Mouse (Mus musculus) frontal cortex, postnatal 25 days (tissue): ENCODE results near the gene Gm47969.
"Not testable (repeated sequence)": the region's sequence is repeated elsewhere in the genome, so short reads cannot be mapped to it uniquely, and the experiment has no call there.

Source experiments
- DNase-seq, 2 experiments: peaks; one replicate each; pipeline ENCODE4 v3.0.0; 2022; ENCODE audit warnings: low spot score in 2 of 2

Gm47969 gene

GRCm38 (mm10) chr1:83044882-83045427 is at the start of gene Gm47969:
Gm47969 (plus strand) TSS chr1:83044932.
- no peak for DNase-seq

GRCm38 (mm10) chr1:83000306-83000705 is 44.4 kb upstream of the Gm47969 start, which contains the start of gene Gm47959:
Gm47959 (plus strand) TSS chr1:83000548.
- DNase-seq, result not testable (repeated sequence)

- no peak for DNase-seq
Measured at GRCm38 (mm10) chr1:83006218-83007179, 38.2 kb upstream of the Gm47969 start.

GRCm38 (mm10) chr1:83007471-83007870 is 37.3 kb upstream of the Gm47969 start:
- no peak for DNase-seq

GRCm38 (mm10) chr1:83014477-83014876 is 30.3 kb upstream of the Gm47969 start:
- DNase-seq, result no peak

- no peak for DNase-seq
Measured at GRCm38 (mm10) chr1:83015329-83015879, 29.3 kb upstream of the Gm47969 start.

GRCm38 (mm10) chr1:83016556-83016955 is 28.2 kb upstream of the Gm47969 start:
- DNase-seq, result no peak

GRCm38 (mm10) chr1:83031950-83032349 is 12.8 kb upstream of the Gm47969 start:
- DNase-seq, result no peak

GRCm38 (mm10) chr1:83032508-83032907 is 12.2 kb upstream of the Gm47969 start:
- DNase-seq, result no peak

GRCm38 (mm10) chr1:83034509-83034908 is 10.2 kb upstream of the Gm47969 start:
- DNase-seq, result no peak

GRCm38 (mm10) chr1:83036892-83037667 is 7.7 kb upstream of the Gm47969 start:
- DNase-seq, result no peak

GRCm38 (mm10) chr1:83038109-83038672 is 6.5 kb upstream of the Gm47969 start, which contains the start of gene Slc19a3:
Slc19a3 (minus strand) TSS chr1:83038448.
- DNase-seq, result peak; percentile 8 to 9

GRCm38 (mm10) chr1:83039080-83039479 is 5.7 kb upstream of the Gm47969 start:
- DNase-seq, result no peak

GRCm38 (mm10) chr1:83042380-83042779 is 2.4 kb upstream of the Gm47969 start, which contains the start of gene Krtap28-10:
Krtap28-10 (minus strand) TSS chr1:83042480.
- DNase-seq, result no peak

GRCm38 (mm10) chr1:83058481-83058880 is 13.7 kb downstream of the Gm47969 start:
- no peak for DNase-seq

GRCm38 (mm10) chr1:83059278-83059677 is 14.5 kb downstream of the Gm47969 start, which contains the start of gene A030005K14Rik:
A030005K14Rik (minus strand) TSS chr1:83059378.
- no peak for DNase-seq

- DNase-seq, result no peak
Measured at GRCm38 (mm10) chr1:83060643-83061042, 15.9 kb downstream of the Gm47969 start, which contains the start of gene Krtap28-13. Krtap28-13 (plus strand) TSS chr1:83060930.

- no peak for DNase-seq
Measured at GRCm38 (mm10) chr1:83064851-83065250, 20.1 kb downstream of the Gm47969 start.

GRCm38 (mm10) chr1:83066577-83066976 is 21.8 kb downstream of the Gm47969 start:
- DNase-seq, result no peak

GRCm38 (mm10) chr1:83067205-83067604 is 22.5 kb downstream of the Gm47969 start:
- no peak for DNase-seq
